Mouse (Mus musculus) kidney, adult 9 months (tissue): ENCODE measurements around the gene Gpr45.

Experiments
- DNase-seq: peaks from one replicate; pipeline ENCODE4 v3.0.0; 2022

The Gpr45 gene

DNA sequence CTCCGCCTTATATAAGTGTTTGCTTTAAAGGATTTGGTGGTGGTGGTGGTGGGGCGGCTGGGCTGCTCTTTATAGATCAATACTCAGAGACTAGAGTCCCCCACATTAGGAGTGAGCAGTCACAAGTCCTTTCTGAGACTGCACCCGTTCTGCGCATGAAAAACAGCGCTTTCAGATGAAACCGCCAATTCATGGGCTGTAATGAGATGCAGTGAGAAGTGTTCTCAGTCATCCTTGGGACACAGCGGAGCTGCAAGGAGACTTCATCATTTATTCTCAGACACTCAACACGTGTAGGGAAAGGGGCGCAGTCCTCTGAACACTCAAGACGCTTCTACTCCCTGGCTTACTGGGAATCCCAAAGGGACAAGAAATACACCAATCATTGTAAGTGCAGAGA lies 95.1 kb downstream of the Gpr45 start:
- DNase-seq, result no peak

DNA sequence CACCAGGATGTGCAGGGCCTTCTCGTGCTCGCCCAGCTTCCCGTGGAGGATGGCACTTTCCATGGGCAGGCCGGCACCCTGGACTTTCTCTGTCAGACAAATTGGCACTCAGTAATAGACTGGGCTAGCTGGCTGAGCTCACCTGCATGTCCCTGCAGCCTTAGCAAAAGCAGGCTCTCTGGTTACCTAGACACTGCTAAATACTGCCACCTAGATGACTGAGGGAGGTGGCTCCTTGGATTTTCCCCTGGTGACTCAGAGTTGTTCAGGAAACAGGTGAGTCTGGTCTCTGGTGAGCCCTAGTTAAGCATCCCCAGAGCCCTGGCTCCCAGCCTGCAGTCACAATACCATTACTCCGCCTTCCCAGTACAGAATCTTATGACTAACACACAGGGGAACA lies 99.2 kb downstream of the Gpr45 start:
- DNase-seq, result no peak

DNA sequence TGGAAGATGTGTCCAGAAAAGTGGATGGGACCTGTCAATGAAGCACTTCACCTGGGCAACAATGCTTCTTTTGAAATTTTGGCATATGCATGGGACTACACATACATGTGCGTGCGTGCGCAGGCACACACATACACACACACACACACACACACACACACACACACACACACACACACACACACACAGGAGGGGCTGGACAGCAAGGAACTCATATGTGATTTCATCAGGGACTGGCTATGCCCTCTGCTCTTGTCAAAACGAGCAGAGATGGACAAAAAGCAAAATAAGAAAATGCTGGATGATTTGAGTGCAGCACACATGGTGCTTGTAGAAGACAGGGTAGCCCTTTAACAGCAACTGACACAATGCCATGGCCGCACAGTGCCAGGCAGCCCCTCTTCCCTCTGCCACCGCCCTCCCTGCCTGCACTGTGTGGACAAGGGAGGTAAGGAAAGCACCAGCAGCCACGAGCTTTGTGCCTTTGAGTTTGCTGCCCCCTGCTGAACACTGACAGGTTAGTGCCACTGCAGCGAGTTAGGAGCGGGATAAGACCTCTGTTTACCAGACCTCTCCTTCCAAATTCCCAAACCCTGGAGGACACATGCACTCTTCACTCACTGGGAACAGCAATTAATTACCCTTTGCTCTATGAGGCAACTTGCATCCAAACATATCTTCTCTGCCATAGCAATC lies 113.1 kb downstream of the Gpr45 start:
- DNase-seq, result peak; percentile 55

DNA sequence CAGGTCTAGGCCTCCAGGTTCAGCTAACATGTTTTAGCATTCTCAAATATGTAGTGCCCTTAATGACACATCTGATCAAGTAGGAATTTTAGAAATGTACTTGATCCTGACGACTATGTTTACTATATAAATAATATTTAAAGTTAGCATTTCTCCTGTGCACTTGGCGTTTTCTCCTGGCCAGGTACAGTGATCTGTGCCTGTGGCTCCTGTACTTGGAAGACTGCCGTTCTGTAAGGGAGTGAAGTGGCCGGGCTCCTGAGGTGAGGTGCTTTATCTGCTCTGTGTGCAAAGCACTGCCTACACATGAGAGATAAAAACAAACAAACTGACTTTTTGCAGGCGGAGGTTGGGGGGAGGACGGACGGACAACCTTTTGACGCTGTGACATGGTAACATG lies 113.9 kb downstream of the Gpr45 start:
- no peak for DNase-seq

DNA sequence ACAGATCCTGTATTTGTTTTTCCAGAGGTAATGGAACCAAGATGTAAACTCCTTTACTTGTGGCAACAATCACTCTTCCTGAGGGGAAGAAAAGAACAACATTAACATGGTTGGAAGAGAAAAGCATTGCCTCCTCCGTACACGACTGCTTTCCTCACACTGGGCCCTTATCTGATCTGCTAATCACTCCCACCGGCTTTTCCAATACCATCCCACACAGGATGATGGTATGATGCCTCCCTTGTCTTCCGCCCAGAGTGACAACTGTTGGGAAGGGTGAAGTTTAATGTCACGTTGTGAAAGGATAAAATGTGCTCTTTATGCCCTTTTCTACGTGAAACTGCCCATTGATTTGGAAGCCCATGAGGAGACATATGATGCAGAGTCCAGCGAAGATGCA lies 114.9 kb downstream of the Gpr45 start:
- no peak for DNase-seq

DNA sequence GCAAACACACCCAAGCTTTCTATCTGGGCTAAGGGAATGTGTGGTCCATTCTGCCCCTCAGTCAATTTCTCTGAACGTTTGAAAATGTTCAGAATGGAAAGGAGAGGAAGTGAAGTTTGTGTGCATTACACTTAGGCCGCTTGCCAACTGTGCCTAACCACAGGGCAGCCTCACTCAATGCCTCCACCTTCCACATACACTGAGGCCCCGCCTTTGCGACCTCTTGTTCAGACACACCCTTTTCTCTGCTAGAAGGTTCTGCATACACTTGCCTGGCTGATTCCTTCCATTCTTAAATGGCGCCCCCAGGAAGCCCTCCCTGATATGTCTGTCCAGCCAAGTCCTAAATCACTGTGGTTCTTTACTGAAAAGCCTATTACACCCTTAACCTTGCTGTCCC lies 118.1 kb downstream of the Gpr45 start:
- DNase-seq, result no peak

DNA sequence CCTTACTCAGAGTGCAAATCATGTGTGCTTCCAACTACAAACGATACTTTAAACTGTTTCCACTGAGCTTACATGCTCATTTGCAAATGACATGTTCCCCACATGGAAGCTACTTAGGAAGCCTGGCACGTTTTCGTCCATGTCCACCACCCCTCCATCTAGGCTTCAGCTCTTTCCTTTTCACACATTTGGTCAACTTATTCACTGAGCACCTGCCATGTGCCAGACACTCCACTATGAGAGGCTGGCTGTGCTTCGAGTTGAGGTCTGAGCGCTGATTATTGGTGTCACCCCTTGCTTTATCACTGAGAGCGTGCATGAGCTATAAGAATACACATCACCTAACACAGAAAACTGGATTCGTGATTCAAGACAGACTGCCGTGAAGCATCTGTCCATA lies 119.4 kb downstream of the Gpr45 start:
- DNase-seq, result no peak

DNA sequence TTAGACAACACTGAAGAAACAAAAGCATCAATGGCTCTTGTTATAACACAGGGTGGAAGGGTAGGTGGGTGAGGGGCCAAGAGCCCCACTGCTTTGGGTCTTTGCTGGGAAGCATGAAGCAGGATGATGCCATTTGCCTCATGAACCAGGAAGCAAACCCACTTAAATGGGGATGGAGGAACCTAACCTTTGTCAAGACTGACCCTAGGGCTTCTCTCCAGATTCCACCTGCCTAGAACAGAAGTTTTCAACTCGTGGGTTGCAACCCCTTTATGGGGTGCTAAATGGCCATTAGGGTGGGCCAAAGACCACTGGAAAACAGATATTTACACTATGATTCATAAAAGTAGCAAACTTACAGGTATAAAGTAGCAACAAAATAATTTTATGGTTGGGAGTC lies 119.9 kb downstream of the Gpr45 start:
- DNase-seq, result no peak

DNA sequence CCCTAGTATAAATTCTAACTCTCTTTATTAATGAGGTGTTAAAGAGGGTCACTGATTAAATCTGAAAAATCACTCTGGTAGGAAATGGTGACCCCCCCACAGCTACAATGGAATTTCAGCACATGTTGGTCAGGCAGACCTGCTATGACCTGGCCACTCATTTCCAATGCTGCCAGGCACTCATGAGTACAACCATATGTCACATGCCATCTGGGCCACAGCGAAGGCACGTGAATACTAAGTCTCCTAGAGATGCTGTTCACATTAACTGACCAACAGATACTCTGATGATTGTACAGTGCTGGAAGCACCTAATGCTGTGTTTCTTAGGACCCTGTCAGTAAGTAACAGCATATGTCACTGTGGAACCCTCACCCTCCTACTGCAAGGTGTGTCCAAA lies 122.1 kb downstream of the Gpr45 start:
- DNase-seq, result no peak

DNA sequence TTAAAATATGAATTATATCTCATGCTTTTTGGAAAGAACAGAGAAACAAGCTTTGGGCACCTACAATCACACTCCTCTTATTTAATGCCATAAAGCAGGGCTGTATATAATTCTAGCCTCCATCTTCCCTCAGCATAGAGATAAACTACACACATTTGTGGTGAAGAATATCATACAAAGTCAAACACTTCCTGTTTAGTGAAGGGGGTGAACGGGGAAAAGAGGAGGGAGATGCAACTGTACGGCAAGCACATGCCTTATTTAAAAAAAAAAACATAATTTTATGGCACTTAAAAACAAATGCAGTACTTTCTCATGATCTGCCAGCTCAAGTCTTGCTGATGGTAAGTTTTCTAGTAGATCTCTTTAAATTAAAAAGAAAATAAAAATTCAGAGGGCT lies 125.5 kb downstream of the Gpr45 start:
- no peak for DNase-seq

DNA sequence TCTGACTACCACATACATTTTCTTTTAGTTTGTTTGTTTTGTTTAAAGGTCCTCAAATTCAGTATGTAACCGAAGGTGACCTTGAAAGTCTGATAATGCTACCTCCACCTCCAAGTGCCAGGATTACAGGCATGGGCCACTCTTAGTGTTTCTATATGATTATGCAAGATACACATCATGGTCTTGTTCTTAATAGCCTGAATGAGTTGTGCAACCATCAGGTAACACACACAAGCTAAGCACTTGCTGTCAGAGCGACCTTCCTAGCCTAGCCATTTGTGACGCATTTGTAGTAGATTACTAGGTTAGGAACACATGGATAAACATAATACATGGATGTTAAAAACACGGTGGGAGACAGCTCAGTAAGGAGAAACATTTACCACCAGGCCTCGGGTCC lies 130.3 kb downstream of the Gpr45 start:
- no peak for DNase-seq
